Mouse (Mus musculus) forebrain, embryonic 12.5 days (tissue): Measurements from ENCODE around the gene Nkx1-1. TPM values are rescaled to one million over a fixed set of nuclear protein-coding genes. Genes with fewer than 3 reads are reported as not detected.

ENCODE experiments used
- ATAC-seq: fragments of 200-750 bp; cut with Nextera tagmentation; 2 replicates; pipeline ENCODE4 v1.8.0; 2017; ENCODE audit warnings: moderate TSS enrichment; ENCODE audit not compliant: low FRiP score
- H3K27ac ChIP-seq: fragments of 300-500 bp; sonication (generic); 2 replicates; pipeline ENCODE4 v1.5.1; 2016; ENCODE audit warnings: mild to moderate bottlenecking
- H3K27me3 ChIP-seq: fragments of 300-500 bp; sonication (generic); 2 replicates; pipeline ENCODE4 v1.6.1; 2016; ENCODE audit warnings: mild to moderate bottlenecking
- H3K36me3 ChIP-seq: fragments of 300-500 bp; sonication (generic); replicated peaks from 2 replicates; pipeline ENCODE4 v1.6.1; 2016; ENCODE audit warnings: mild to moderate bottlenecking
- H3K4me1 ChIP-seq: fragments of 300-500 bp; sonication (generic); 2 replicates; pipeline ENCODE4 v1.6.1; 2016
- H3K4me2 ChIP-seq: fragments of 300-500 bp; sonication (generic); 2 replicates; pipeline ENCODE4 v1.6.1; 2016; ENCODE audit warnings: mild to moderate bottlenecking, moderate library complexity
- H3K4me3 ChIP-seq: fragments of 300-500 bp; sonication (generic); replicated peaks from 2 replicates; pipeline ENCODE4 v1.5.1; 2016; ENCODE audit warnings: mild to moderate bottlenecking
- H3K9ac ChIP-seq: fragments of 300-500 bp; sonication (generic); 2 replicates; pipeline ENCODE4 v1.6.1; 2016; ENCODE audit warnings: mild to moderate bottlenecking
- H3K9me3 ChIP-seq: fragments of 300-500 bp; sonication (generic); 2 replicates; pipeline ENCODE4 v1.6.1; 2016
- WGBS: fragments of 180-500 bp; shearing (Covaris S2); methylation state at CpG from one replicate; pipeline ENCODE4 v1.1.7; 2016; 5-methylcytosine and 5-hydroxymethylcytosine counted together
- polyA plus RNA-seq: library from polyadenylated mRNA; unstranded; fragments of >200 nt; fragmentation: Nextera tagmentation; extraction: Ambion mirVana; gene quantifications from 2 replicates; pipeline ENCODE4 v1.2.1, GENCODE M21; 2016

Gene Nkx1-1
- polyA plus RNA-seq, 1 experiment from 2014 or later, result not detected

- Histone ChIP-seq H3K27me3 (peaks cover 5% of the 10 kb centered on the region; the same call in 1 of the 2 replicates), H3K36me3 (peaks cover 10% of the 10 kb centered on the region), H3K4me1 (peaks cover 11% of the 10 kb centered on the region), H3K4me3 (no peak overlapping the region), H3K9me3 (no peaks in the 10 kb centered on the region), H3K4me2 (no peak overlapping the region), H3K9ac (no peak overlapping the region), H3K27ac (no peak overlapping the region)
- 86% methylated on average over 11 of the region's 11 CpGs for WGBS
- ATAC-seq, result no peak
These were observed 38.1 kb downstream of the Nkx1-1 start for GRCm38 (mm10) chr5:33395693-33396092.

- H3K4me1 ChIP-seq, result peaks cover 10% of the 10 kb centered on the region
- H3K36me3 ChIP-seq, result peaks cover 10% of the 10 kb centered on the region
- H3K9me3 ChIP-seq, result no peaks in the 10 kb centered on the region
- H3K9ac ChIP-seq, result no peak overlapping the region
- peaks cover 5% of the 10 kb centered on the region; the same call in 1 of the 2 replicates for H3K27me3 ChIP-seq
- no peak overlapping the region for H3K4me3 ChIP-seq
- peak; percentile 71 for ATAC-seq
- WGBS, result 19% methylated on average over 7 of the region's 7 CpGs
- H3K4me2 ChIP-seq, result no peak overlapping the region
- H3K27ac ChIP-seq, result no peak overlapping the region
These were observed 40.0 kb downstream of the Nkx1-1 start for GRCm38 (mm10) chr5:33393803-33394202.

DNA sequence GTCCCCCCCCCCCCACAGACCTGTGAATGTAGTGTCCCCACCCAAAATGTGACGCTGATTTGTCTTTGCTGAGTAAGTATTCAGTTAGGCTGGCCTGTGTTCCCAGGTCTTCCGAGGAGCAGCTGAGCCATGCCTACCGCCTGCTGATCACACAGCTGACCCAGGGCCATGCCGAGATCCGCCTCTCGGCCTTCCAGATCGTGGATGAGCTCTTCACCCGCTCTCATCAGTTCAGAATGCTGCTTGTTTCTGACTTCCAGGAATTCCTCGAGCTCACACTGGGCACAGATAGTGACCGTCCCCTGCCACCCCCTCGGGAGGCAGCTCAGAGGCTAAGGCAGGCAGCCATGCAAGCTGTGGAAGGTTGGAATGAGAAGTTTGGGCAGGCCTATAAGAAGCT, 46.2 kb downstream of the Nkx1-1 start:
- no peak for ATAC-seq
- Histone ChIP-seq H3K36me3 (peaks cover 15% of the 10 kb centered on the region), H3K9ac (no peak overlapping the region), H3K27ac (no peak overlapping the region), H3K9me3 (no peaks in the 10 kb centered on the region), H3K4me3 (no peak overlapping the region), H3K4me2 (no peak overlapping the region), H3K4me1 (no peaks in the 10 kb centered on the region), H3K27me3 (no peaks in the 10 kb centered on the region)
- WGBS, result 85% methylated on average over 11 of the region's 11 CpGs

Other genes starting within 250 kb of the Nkx1-1 start
- gene Spon2, start 215.5 kb downstream of the Nkx1-1 start, polyA plus RNA-seq, result 0.67 and 2.0 TPM in 2 replicates
- 545 and 552 TPM in 2 replicates for gene Ctbp1, start 159.0 kb downstream of the Nkx1-1 start, polyA plus RNA-seq
- 114 and 115 TPM in 2 replicates for gene Maea, start 98.5 kb downstream of the Nkx1-1 start, polyA plus RNA-seq
- gene Uvssa, start 55.4 kb downstream of the Nkx1-1 start, polyA plus RNA-seq, result 8.0 and 9.0 TPM in 2 replicates
- gene Fam53a, start 195.7 kb upstream of the Nkx1-1 start, polyA plus RNA-seq, result 55.0 and 57.4 TPM in 2 replicates
- 0.46 and 0.51 TPM in 2 replicates for gene Gm9903, start 195.9 kb upstream of the Nkx1-1 start, polyA plus RNA-seq
- 265 and 268 TPM in 2 replicates for gene Slbp, start 218.6 kb upstream of the Nkx1-1 start, polyA plus RNA-seq
- 265 and 272 TPM in 2 replicates for gene Tacc3, start 224.2 kb upstream of the Nkx1-1 start, polyA plus RNA-seq
- gene Tmem129, start 224.4 kb upstream of the Nkx1-1 start, polyA plus RNA-seq, result 34.6 and 39.6 TPM in 2 replicates